Mouse (Mus musculus): ENCODE measurements around the gene Gstp3. TPM values are rescaled to one million over a fixed set of nuclear protein-coding genes. Genes with fewer than 3 reads are reported as not detected.
A peak's percentile ranks its signal among the peaks of the same experiment; 100 is the strongest.

The Gstp3 gene
- total and polyA plus RNA-seq, 3 experiments: 1.4 TPM; not detected in 2

- no peak overlapping the region for H3K9ac ChIP-seq (ENCODE audit: insufficient read depth, low read depth)
- DNase-seq (ENCODE audit: extremely low read depth): no peak
- dilution Hi-C loops (cut with MboI; ENCODE audit: extremely low pct_ligation_motif_present, extremely low pct_unique_long_range_greater_than_20kb, low sequenced_read_pairs): no loop called here
These were observed 33.4 kb upstream of the Gstp3 start for GRCm38 (mm10) chr19:4092750-4093149.

DNA sequence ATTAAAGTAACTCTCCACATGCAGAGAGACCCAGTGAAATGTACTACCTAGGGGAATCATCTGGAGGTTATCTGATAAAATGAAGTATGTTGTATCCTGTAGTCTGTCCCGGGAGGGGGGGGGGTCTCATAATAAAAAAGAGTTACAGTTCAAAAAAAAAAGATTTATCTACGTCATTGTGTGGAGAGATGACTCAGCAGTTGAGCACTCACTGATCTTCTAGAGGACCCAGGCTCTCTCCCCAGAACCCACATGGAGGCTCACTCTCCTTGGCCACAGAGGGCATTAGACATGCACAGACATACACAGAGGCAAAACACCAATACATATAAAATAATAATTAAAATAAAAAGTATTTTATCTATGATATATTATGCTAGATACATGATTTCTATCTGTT, 32.0 kb upstream of the Gstp3 start:
- no peak for DNase-seq (ENCODE audit: extremely low read depth)

More at GRCm38 (mm10) chr19:4092750-4093149, 33.4 kb upstream of the Gstp3 start:
- Histone ChIP-seq H3K4me3 (replicated peaks in 1 of 3; ENCODE audit: low read depth in 2 of 3, low read length in 2 of 3, poor library complexity in 1 of 3) (no peak overlapping the region), H3K4me1 (ENCODE audit: control insufficient read depth in 1 of 2, insufficient read depth in 2 of 2) (peaks cover 0 to 8% of the 10 kb centered on the region in 2 experiments; a peak in 2 of 4 replicates), H3K9me3 (replicated peaks; ENCODE audit: low read length) (no peaks in the 10 kb centered on the region), H3K4me2 (ENCODE audit: insufficient read depth, low read depth, poor library complexity, severe bottlenecking) (no peak overlapping the region), H3K27ac (ENCODE audit: insufficient read depth, low read depth) (no peak overlapping the region), H3K79me2 (replicated peaks; ENCODE audit: control insufficient read depth, extremely low read depth, insufficient read depth, poor library complexity, severe bottlenecking) (peaks cover under 1% of the 10 kb centered on the region), H3K27me3 (replicated peaks) (peaks cover 11% of the 10 kb centered on the region), H3K36me3 (replicated peaks in 1 of 2; ENCODE audit: control insufficient read depth in 1 of 2, insufficient read depth in 1 of 2, low read length in 1 of 2) (no peaks in the 10 kb centered on the region)
- TF ChIP-seq SMC3 (IDR thresholded peaks at IDR 0.05; ENCODE audit: low read depth, low read length): no peak
- no peak for TF ChIP-seq CHD1 (IDR thresholded peaks at IDR 0.05; ENCODE audit: low read depth, low read length)
- no peak for TF ChIP-seq ELF1 (IDR thresholded peaks at IDR 0.05; ENCODE audit: low read depth, low read length)
- TF ChIP-seq MXI1 (IDR thresholded peaks at IDR 0.05; ENCODE audit: low read depth, low read length): no peak
- TF ChIP-seq KAT2A (IDR thresholded peaks at IDR 0.05; ENCODE audit: insufficient replicate concordance, low read length): no peak
- TF ChIP-seq NRF1 (IDR thresholded peaks at IDR 0.05; ENCODE audit: low read depth, low read length): no peak
- TF ChIP-seq JUND (conservative IDR thresholded peaks at IDR 0.05; ENCODE audit: low read depth, low read length): no peak
- no peak for TF ChIP-seq ETS1 (conservative IDR thresholded peaks at IDR 0.05; ENCODE audit: low read depth, low read length)
- TF ChIP-seq EP300 (IDR thresholded peaks at IDR 0.05; ENCODE audit: low read length): no peak
- no peak for TF ChIP-seq ZMIZ1 (IDR thresholded peaks at IDR 0.05; ENCODE audit: low read depth, low read length)
- no peak for TF ChIP-seq MYC (IDR thresholded peaks at IDR 0.05; ENCODE audit: low read depth, low read length)
- no peak for TF ChIP-seq ZNF384 (IDR thresholded peaks at IDR 0.05; ENCODE audit: low read depth, low read length)
- TF ChIP-seq IRF4 (IDR thresholded peaks at IDR 0.05; ENCODE audit: low read depth, low read length): no peak
- TF ChIP-seq RCOR1 (conservative IDR thresholded peaks at IDR 0.05; ENCODE audit: low read depth, low read length): no peak
- no peak for TF ChIP-seq TCF12 (IDR thresholded peaks at IDR 0.05; ENCODE audit: low read depth, low read length)
- TF ChIP-seq POLR2AphosphoS2 (IDR thresholded peaks at IDR 0.05; ENCODE audit: low read depth, low read length): no peak
- TF ChIP-seq MEF2A (IDR thresholded peaks at IDR 0.05; ENCODE audit: borderline replicate concordance, low read depth, low read length): no peak
- TF ChIP-seq NELFE (IDR thresholded peaks at IDR 0.05; ENCODE audit: low read depth, low read length): no peak
- TF ChIP-seq MAZ (IDR thresholded peaks at IDR 0.05; ENCODE audit: low read depth, low read length): no peak
- TF ChIP-seq RAD21 (IDR thresholded peaks at IDR 0.05; ENCODE audit: low read depth, low read length): no peak
- in situ Hi-C loops (cut with MboI; ENCODE audit: low pct_ligation_motif_present, low pct_unique_long_range_greater_than_20kb, low sequenced_read_pairs): no loop called here

More for the DNA sequence above, 32.0 kb upstream of the Gstp3 start:
- Histone ChIP-seq H3K4me1 (ENCODE audit: control insufficient read depth in 1 of 2, insufficient read depth in 2 of 2) (peaks cover 0 to 7% of the 10 kb centered on the region in 2 experiments; a peak in 2 of 4 replicates), H3K9ac (ENCODE audit: insufficient read depth, low read depth) (no peak overlapping the region), H3K36me3 (replicated peaks in 1 of 2; ENCODE audit: control insufficient read depth in 1 of 2, insufficient read depth in 1 of 2, low read length in 1 of 2) (no peaks in the 10 kb centered on the region), H3K27ac (ENCODE audit: insufficient read depth, low read depth) (no peak overlapping the region), H3K9me3 (replicated peaks; ENCODE audit: low read length) (no peaks in the 10 kb centered on the region), H3K27me3 (replicated peaks) (peaks cover 21% of the 10 kb centered on the region), H3K79me2 (replicated peaks; ENCODE audit: control insufficient read depth, extremely low read depth, insufficient read depth, poor library complexity, severe bottlenecking) (no peaks in the 10 kb centered on the region), H3K4me3 (replicated peaks in 1 of 3; ENCODE audit: low read depth in 2 of 3, low read length in 2 of 3, poor library complexity in 1 of 3) (no peak overlapping the region), H3K4me2 (ENCODE audit: insufficient read depth, low read depth, poor library complexity, severe bottlenecking) (no peak overlapping the region)
- in situ Hi-C loops (cut with MboI; ENCODE audit: low pct_ligation_motif_present, low pct_unique_long_range_greater_than_20kb, low sequenced_read_pairs) (no loop called here), dilution Hi-C loops (cut with MboI; ENCODE audit: extremely low pct_ligation_motif_present, extremely low pct_unique_long_range_greater_than_20kb, low sequenced_read_pairs) (no loop called here)
- no peak for TF ChIP-seq POLR2AphosphoS2 (IDR thresholded peaks at IDR 0.05; ENCODE audit: low read depth, low read length)
- peak; percentile 47; the same call in 1 of the 2 replicates for TF ChIP-seq ZNF384 (IDR thresholded peaks at IDR 0.05; ENCODE audit: low read depth, low read length)
- TF ChIP-seq NELFE (IDR thresholded peaks at IDR 0.05; ENCODE audit: low read depth, low read length): no peak
- TF ChIP-seq CHD1 (IDR thresholded peaks at IDR 0.05; ENCODE audit: low read depth, low read length): no peak
- peak; percentile 50; the same call in 1 of the 2 replicates for TF ChIP-seq MAFK (IDR thresholded peaks at IDR 0.05; ENCODE audit: insufficient replicate concordance, low read length)
- no peak for TF ChIP-seq CHD2 (IDR thresholded peaks at IDR 0.05; ENCODE audit: low read length)
- no peak for TF ChIP-seq USF2 (conservative IDR thresholded peaks at IDR 0.05; ENCODE audit: low read depth, low read length)
- no peak for TF ChIP-seq RAD21 (IDR thresholded peaks at IDR 0.05; ENCODE audit: low read depth, low read length)

Measured in CH12.LX (cell line).